Mouse (Mus musculus) ES-E14 (cell line): ENCODE results near the gene Slit3. TPM values are rescaled to one million over a fixed set of nuclear protein-coding genes. Genes with fewer than 3 reads are reported as not detected.

Experiments used
- DNase-seq: peaks from one replicate; pipeline ENCODE4 v3.0.0-alpha.2; 2013; ENCODE audit warnings: low read depth, low spot score
- H3K27ac ChIP-seq: 2 replicates; pipeline ENCODE4 v1.5.1; 2012; ENCODE audit warnings: low read depth, mild to moderate bottlenecking, low read length, moderate library complexity, mixed read lengths; ENCODE audit not compliant: poor library complexity, insufficient read depth, severe bottlenecking
- H3K36me3 ChIP-seq: 2 replicates; pipeline ENCODE4 v1.6.1; 2012; ENCODE audit warnings: mild to moderate bottlenecking, low read length, moderate library complexity, mixed read lengths; ENCODE audit not compliant: control insufficient read depth, poor library complexity, insufficient read depth, severe bottlenecking
- H3K4me1 ChIP-seq, 2 experiments: fragments of 150-350 bp in 1 of 2; sonication (generic) in 1 of 2; 2 replicates each; pipeline ENCODE4 v1.6.1; 2012; ENCODE audit warnings: low read length in 2 of 2, mild to moderate bottlenecking in 1 of 2, mixed read lengths in 1 of 2; ENCODE audit not compliant: control insufficient read depth in 2 of 2, insufficient read depth in 2 of 2, poor library complexity in 1 of 2
- H3K4me3 ChIP-seq, 2 experiments: fragments of 150-350 bp in 1 of 2; sonication (generic) in 1 of 2; 2 replicates each; pipeline ENCODE4 v1.5.1; 2012; ENCODE audit warnings: low read length in 2 of 2, low read depth in 1 of 2, mild to moderate bottlenecking in 1 of 2, mixed read lengths in 1 of 2; ENCODE audit not compliant: insufficient read depth in 1 of 2, poor library complexity in 1 of 2, severe bottlenecking in 1 of 2
- H3K9ac ChIP-seq: 2 replicates; pipeline ENCODE4 v1.6.1; 2012; ENCODE audit warnings: low read depth, mild to moderate bottlenecking, low read length, mixed read lengths; ENCODE audit not compliant: poor library complexity, insufficient read depth, severe bottlenecking
- H3K9me3 ChIP-seq: fragments of 150-350 bp; sonication (generic); 2 replicates; pipeline ENCODE4 v1.6.1; 2012; ENCODE audit warnings: low read depth, mild to moderate bottlenecking, low read length; ENCODE audit not compliant: control insufficient read depth, insufficient read depth
- CHD2 ChIP-seq: IDR thresholded peaks from 2 replicates; pipeline ENCODE4 v1.6.1; 2014; ENCODE audit warnings: mild to moderate bottlenecking, low read depth, low read length, inconsistent platforms
- HCFC1 ChIP-seq: IDR thresholded peaks from 2 replicates; pipeline ENCODE4 v1.6.1; 2012; ENCODE audit warnings: low read length, inconsistent platforms, borderline replicate concordance; ENCODE audit not compliant: insufficient read depth
- MAFK ChIP-seq: IDR thresholded peaks from 2 replicates; pipeline ENCODE4 v1.6.1; 2014; ENCODE audit warnings: mild to moderate bottlenecking, low read depth, low read length, inconsistent platforms; ENCODE audit not compliant: insufficient read depth
- ZC3H11A ChIP-seq: IDR thresholded peaks from 2 replicates; pipeline ENCODE4 v1.6.1; 2012; ENCODE audit warnings: low read depth, mild to moderate bottlenecking, inconsistent platforms, low read length, borderline replicate concordance
- ZNF384 ChIP-seq: IDR thresholded peaks from 2 replicates; pipeline ENCODE4 v1.6.1; 2012; ENCODE audit warnings: low read depth, low read length, inconsistent platforms
- in situ Hi-C, 2 experiments: fragments of 600-800 bp; cut with MboI; formaldehyde crosslinking; loops; one replicate each; pipeline ENCODE4 v1.15.1; 2025; ENCODE audit warnings: low sequenced_read_pairs in 2 of 2, inconsistent platforms in 1 of 2; ENCODE audit not compliant: unreplicated experiment in 2 of 2
- total RNA-seq: library from RNA; depleted of rRNA; stranded (reverse); fragments of 300-350 nt; gene quantifications from 2 replicates; pipeline ENCODE4 v1.2.3, GENCODE M21; 2012

Gene Slit3
- total RNA-seq, 1 experiment: 3.7 TPM

GRCm38 (mm10) chr11:35307992-35308391 is 187.0 kb downstream of the Slit3 start:
- Histone ChIP-seq H3K27ac (no peak overlapping the region), H3K4me3 (no peak overlapping the region), H3K4me1 (no peaks in the 10 kb centered on the region), H3K9ac (no peak overlapping the region), H3K36me3 (no peaks in the 10 kb centered on the region), H3K9me3 (no peaks in the 10 kb centered on the region)
- DNase-seq: no peak
- in situ Hi-C loops: no loop called here
- no peak for TF ChIP-seq MAFK
- no peak for TF ChIP-seq HCFC1
- no peak for TF ChIP-seq ZNF384
- no peak for TF ChIP-seq ZC3H11A
- TF ChIP-seq CHD2: no peak

GRCm38 (mm10) chr11:35315449-35316028 is 194.5 kb downstream of the Slit3 start:
- Histone ChIP-seq H3K27ac (no peak overlapping the region), H3K36me3 (no peaks in the 10 kb centered on the region), H3K4me1 (no peaks in the 10 kb centered on the region; a peak in 1 of 4 replicates), H3K4me3 (no peak overlapping the region), H3K9ac (no peak overlapping the region), H3K9me3 (no peaks in the 10 kb centered on the region)
- no peak for DNase-seq
- in situ Hi-C loops: no loop called here
- TF ChIP-seq MAFK: no peak

- Histone ChIP-seq H3K36me3 (no peaks in the 10 kb centered on the region), H3K4me3 (no peak overlapping the region), H3K27ac (no peak overlapping the region), H3K9ac (no peak overlapping the region), H3K9me3 (no peaks in the 10 kb centered on the region), H3K4me1 (no peaks in the 10 kb centered on the region; a peak in 1 of 4 replicates)
- no peak for DNase-seq
- in situ Hi-C loops: no loop called here
- TF ChIP-seq ZC3H11A (no peak), HCFC1 (no peak), ZNF384 (no peak), CHD2 (no peak), MAFK (no peak)
Observed at GRCm38 (mm10) chr11:35317221-35317620, 196.2 kb downstream of the Slit3 start.

GRCm38 (mm10) chr11:35317775-35318432 is 196.9 kb downstream of the Slit3 start:
- H3K36me3 ChIP-seq: no peaks in the 10 kb centered on the region
- DNase-seq: no peak
- no peak for TF ChIP-seq ZNF384
- no peak for TF ChIP-seq MAFK
- no peak for TF ChIP-seq ZC3H11A
- TF ChIP-seq CHD2: no peak
- TF ChIP-seq HCFC1: no peak
- no peaks in the 10 kb centered on the region for H3K9me3 ChIP-seq
- H3K9ac ChIP-seq: no peak overlapping the region
- H3K27ac ChIP-seq: no peak overlapping the region
- H3K4me1 ChIP-seq: no peaks in the 10 kb centered on the region; a peak in 1 of 4 replicates
- no peak overlapping the region for H3K4me3 ChIP-seq
- in situ Hi-C loops: no loop called here
